Mouse (Mus musculus): ENCODE measurements around the gene BC037034.
"Not testable (repeated sequence)": the region's sequence is repeated elsewhere in the genome, so short reads cannot be mapped to it uniquely, and the experiment has no call there.

BC037034 gene

GRCm38 (mm10) chr5:138260834-138261233 is 3.0 kb downstream of the BC037034 start:
- DNase-seq = no peak

- peak; percentile 14 for DNase-seq
Observed at GRCm38 (mm10) chr5:138260051-138260450, 3.8 kb downstream of the BC037034 start.

GRCm38 (mm10) chr5:138258993-138259392 is 4.8 kb downstream of the BC037034 start:
- no peak for DNase-seq

GRCm38 (mm10) chr5:138258542-138258941 is 5.3 kb downstream of the BC037034 start:
- peak; percentile 23 for DNase-seq

- DNase-seq = peak; percentile 22
Observed at GRCm38 (mm10) chr5:138258078-138258477, 5.8 kb downstream of the BC037034 start.

- no peak for DNase-seq
Observed at GRCm38 (mm10) chr5:138257585-138257978, 6.3 kb downstream of the BC037034 start.

DNA sequence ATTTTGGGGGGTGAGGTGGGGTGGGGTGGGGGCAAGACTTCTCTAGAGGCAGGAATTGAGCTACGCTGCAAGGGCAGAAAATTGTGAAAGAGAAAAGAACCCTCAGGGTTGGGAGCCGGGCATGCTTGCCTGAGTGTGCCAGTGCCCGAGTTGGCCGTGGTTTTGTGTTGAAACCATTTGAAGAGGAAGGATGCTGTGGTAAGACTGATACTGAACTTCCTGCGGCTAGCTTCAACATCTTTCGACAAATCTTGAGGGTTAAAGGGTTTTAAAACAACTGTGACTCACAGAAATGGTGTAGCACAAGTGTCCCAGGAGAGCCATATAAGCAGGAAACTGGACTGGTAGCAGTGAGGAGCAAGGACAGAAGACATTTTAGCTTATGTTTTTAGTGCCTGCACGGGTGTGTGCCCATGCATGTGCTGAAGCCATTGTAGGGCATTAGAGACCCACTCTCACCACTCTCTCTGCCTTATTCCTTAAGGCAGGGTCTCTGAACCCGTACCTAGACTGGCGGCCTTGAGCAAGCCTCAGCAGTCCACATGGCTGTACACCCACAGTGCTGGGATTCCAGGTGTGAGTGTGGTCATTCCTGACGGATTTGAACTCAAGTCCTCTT is 6.8 kb downstream of the BC037034 start:
- no peak for DNase-seq

DNA sequence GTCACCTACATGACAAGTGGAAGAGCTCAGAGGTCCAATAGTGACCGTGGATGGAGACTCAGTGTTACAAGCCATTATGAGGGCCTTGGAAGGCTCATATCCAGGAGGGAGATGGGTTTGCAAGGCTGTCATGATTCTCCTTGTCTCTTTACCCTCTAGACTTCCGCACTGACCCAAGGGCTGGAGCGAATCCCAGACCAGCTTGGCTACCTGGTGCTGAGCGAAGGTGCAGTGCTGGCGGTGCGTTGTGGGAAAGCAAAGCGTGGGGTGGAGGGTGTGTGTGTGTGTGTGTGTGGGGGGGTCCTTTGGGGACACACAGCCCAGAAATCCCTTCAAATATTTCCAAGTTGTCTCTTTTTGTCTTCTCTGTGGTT is 7.8 kb downstream of the BC037034 start:
- no peak for DNase-seq

GRCm38 (mm10) chr5:138255353-138256093 is 8.3 kb downstream of the BC037034 start, which contains the start of gene Lamtor4:
TSS of gene Lamtor4 (plus strand) at chr5:138255482.
- DNase-seq = peak; percentile 98

- DNase-seq = no peak
Observed at GRCm38 (mm10) chr5:138253061-138253460, 10.8 kb downstream of the BC037034 start.

- DNase-seq = no peak
Observed at GRCm38 (mm10) chr5:138251144-138251543, 12.7 kb downstream of the BC037034 start.

- DNase-seq = no peak
Observed at GRCm38 (mm10) chr5:138241511-138241910, 22.3 kb downstream of the BC037034 start.

DNA sequence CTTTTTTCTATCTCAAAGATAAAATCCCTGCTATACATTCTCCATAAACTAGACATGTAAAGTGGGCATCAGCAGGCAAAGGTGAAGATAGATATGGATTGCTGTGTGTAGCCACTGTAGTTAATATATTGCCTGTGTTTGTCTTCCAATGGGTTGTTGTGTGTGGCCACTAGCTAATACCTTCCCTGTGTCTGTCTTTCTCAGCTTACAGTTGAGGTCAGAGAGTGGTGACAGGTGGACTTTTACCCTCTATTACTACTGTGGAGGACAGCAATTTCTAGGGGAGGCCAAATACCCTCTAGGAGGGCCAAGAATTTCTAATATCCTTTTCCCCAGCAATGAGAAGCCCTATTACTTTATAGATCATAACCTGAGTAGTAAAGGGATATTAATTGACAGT is 29.6 kb downstream of the BC037034 start:
- no peak for DNase-seq

- DNase-seq = no peak
Observed at GRCm38 (mm10) chr5:138233778-138234177, 30.1 kb downstream of the BC037034 start.

DNA sequence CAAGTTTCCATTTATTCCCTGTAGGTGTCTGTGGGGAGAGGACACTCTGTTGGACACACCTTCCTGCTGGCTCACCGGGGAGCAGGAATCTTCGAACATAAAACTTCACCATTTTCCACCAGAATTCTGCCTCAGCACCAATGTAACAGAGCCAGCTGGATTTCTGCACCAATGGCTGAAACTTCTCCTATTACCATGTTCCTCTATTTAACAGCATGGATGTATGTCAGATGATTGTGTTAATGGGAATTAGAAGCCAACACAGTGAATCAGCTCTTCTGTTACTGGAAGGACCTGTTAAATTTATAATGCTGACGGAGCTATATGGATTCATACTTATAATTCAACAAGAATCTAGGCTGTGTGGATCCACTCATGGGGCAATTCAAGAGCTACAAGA is 34.3 kb downstream of the BC037034 start:
- no peak for DNase-seq

- no peak for DNase-seq
Observed at GRCm38 (mm10) chr5:138228026-138228425, 35.8 kb downstream of the BC037034 start.

GRCm38 (mm10) chr5:138227367-138227766 is 36.5 kb downstream of the BC037034 start:
- DNase-seq = no peak

GRCm38 (mm10) chr5:138226491-138226890 is 37.3 kb downstream of the BC037034 start:
- no peak for DNase-seq

GRCm38 (mm10) chr5:138225700-138226099 is 38.1 kb downstream of the BC037034 start, which contains the start of gene Nxpe5:
TSS of gene Nxpe5 (plus strand) at chr5:138225898.
- DNase-seq = no peak

DNA sequence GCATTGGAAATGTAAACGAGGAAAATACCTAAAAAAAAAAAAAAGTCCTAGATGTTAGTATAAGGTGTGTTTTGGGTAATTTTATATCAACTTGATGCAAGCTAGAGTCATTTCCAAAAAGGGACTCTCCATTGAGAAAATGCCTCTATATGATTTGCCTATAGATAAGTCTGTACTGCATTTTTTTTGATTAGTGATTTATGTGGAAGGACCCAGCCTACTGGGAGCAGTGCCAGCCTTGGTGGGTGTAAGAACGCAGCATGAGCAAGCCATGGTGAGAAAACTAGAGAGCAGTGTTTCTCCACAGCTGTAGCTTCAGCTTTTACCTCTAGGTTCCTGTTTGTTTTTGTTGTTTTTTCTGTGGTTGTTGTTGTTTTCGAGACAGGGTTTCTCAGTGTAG is 40.5 kb downstream of the BC037034 start:
- no peak for DNase-seq

DNA sequence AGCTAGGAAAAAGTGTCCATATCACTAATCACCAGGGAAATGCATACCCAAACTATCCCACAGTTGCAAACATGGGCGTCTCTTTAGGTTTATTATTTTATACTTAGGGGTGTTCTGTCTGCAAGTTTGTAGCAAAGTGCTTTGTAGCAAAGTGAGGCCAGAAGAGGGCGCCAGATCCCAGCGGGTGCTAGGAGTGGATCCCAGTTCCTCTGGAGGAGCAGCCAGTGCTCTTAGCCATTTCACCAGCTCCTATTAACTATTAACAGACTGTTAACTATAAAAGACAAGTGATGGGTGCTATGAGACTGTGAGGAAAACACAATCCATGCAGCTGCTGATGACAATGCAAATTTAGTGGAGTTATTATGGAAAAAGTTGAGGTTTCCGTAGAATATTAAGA is 41.7 kb downstream of the BC037034 start:
- peak; percentile 31 for DNase-seq

DNA sequence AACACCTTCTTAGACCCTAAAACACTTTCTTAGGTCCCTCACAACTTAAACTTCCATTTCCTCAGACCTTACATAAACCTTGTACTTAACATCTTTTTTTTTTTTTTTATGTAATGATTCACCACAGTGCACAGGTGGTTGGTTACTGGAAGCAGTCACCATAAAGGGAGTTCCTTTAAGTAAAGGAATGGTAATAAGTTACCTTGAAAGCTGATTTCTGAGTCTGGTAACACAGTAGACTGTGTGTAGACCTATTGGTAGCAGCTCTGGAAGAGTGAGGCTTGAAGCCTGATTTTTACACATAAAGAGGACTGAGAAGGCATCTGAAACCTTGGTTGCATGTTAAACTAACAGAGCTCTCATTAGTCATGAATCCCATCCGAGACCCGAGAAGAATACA is 44.0 kb downstream of the BC037034 start:
- no peak for DNase-seq

- not testable (repeated sequence) for DNase-seq
Observed at GRCm38 (mm10) chr5:138216632-138217031, 47.2 kb downstream of the BC037034 start.

Data from cerebellum, adult 11-12 months (tissue).